Mouse (Mus musculus) megakaryocyte, embryonic 14.5 days (primary cell): ENCODE data around the gene Slx4. TPM values are rescaled to one million over a fixed set of nuclear protein-coding genes. Genes with fewer than 3 reads are reported as not detected.

Experiments used
- H3K27me3 ChIP-seq: replicated peaks from 2 replicates; pipeline ENCODE3; 2012; ENCODE audit warnings: inconsistent platforms
- H3K36me3 ChIP-seq: replicated peaks from 2 replicates; pipeline ENCODE3; 2012; ENCODE audit warnings: low read length, inconsistent platforms, mixed read lengths
- H3K4me1 ChIP-seq: 2 replicates; pipeline ENCODE4 v1.6.1; 2012; ENCODE audit warnings: inconsistent platforms
- H3K4me3 ChIP-seq: replicated peaks from 2 replicates; pipeline ENCODE3; 2012; ENCODE audit warnings: moderate library complexity, mild to moderate bottlenecking, inconsistent platforms
- H3K9me3 ChIP-seq: 2 replicates; pipeline ENCODE4 v1.6.1; 2012; ENCODE audit warnings: inconsistent platforms
- FLI1 ChIP-seq: IDR thresholded peaks from 2 replicates; pipeline ENCODE4 v1.6.1; 2012; ENCODE audit warnings: low read length, inconsistent platforms, mixed read lengths
- GATA1 ChIP-seq: IDR thresholded peaks from 3 replicates; pipeline ENCODE4 v1.6.1; 2012; ENCODE audit warnings: mixed read lengths, low read length, inconsistent platforms, borderline replicate concordance
- polyA plus RNA-seq: library from polyadenylated mRNA; stranded (reverse); fragments of >175 nt; gene quantifications from 2 replicates; pipeline ENCODE4 v1.2.3, GENCODE M21; 2012; ENCODE audit warnings: low replicate concordance; ENCODE audit not compliant: insufficient read depth

Gene Slx4
- polyA plus RNA-seq, 1 experiment, result 15.6 TPM

DNA sequence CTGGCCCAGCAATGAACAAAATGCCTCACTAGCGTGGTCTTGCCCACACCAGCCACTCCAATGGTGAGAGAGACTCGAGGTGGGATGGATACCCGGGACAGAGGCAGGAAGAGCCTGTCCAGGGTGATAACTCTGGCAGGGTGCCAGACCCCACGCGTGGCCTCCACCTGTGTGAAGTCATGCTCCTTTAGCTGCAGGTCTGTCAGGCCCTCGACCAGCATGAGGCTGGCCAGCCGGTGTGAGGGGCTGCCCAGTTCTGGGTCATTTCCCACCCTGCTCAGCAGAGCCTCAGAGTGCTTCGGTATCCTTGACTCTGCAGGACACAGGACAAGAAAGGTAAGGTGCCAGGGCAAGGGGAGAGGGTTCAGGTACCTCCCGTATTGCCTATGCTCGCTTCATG, 38.6 kb downstream of the Slx4 start:
- Histone ChIP-seq H3K9me3 (no peaks in the 10 kb centered on the region), H3K4me1 (peaks cover 41% of the 10 kb centered on the region), H3K27me3 (peaks cover 6% of the 10 kb centered on the region), H3K36me3 (peaks cover 49% of the 10 kb centered on the region), H3K4me3 (no peak overlapping the region)
- TF ChIP-seq FLI1, result no peak
- no peak for TF ChIP-seq GATA1

GRCm38 (mm10) chr16:3959261-3959660, 44.3 kb downstream of the Slx4 start:
- Histone ChIP-seq H3K4me3 (no peak overlapping the region), H3K9me3 (no peaks in the 10 kb centered on the region), H3K36me3 (peaks cover 66% of the 10 kb centered on the region), H3K27me3 (peaks cover 4% of the 10 kb centered on the region), H3K4me1 (peaks cover 52% of the 10 kb centered on the region)
- TF ChIP-seq FLI1, result no peak

DNA sequence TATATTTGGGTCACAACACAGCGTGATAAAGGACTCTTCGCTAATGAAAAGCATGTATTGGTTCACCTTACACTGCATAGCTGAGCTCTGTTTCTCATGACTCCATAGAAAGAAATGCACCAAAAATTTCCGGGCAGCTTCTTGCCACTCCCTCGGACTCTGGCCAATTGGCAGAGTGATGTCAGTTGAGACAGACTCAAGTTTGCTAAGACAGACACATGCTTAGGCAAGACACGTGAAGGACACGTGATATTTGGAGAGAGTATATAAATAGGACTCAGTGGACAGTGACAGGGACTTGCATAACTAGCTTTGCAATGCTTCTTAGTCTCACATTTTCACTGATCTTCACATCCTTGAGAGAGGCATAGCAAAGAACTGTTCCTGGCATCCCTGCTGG, 47.2 kb downstream of the Slx4 start:
- TF ChIP-seq GATA1 (no peak), FLI1 (no peak)
- Histone ChIP-seq H3K4me3 (no peak overlapping the region), H3K27me3 (no peaks in the 10 kb centered on the region), H3K9me3 (no peaks in the 10 kb centered on the region), H3K4me1 (peaks cover 56% of the 10 kb centered on the region), H3K36me3 (peaks cover 65% of the 10 kb centered on the region)

DNA sequence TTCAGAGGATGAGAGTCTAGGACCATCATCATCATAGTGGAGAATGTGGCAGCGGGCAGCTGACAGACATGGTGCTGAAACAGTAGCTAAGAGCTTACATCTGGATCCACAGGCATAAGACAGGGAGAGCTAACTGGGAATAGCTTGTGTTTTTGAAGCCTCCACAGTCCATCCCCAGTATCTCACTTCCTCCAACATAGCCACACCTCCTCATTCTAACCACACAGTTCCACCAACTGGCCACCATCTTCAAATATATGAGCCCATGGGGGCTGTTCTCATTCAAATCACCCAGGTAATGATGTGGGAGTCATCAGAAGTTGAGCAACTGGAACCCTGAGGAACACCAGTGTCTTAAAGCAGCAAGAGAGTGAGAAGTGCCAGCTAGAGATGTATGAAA, 52.4 kb downstream of the Slx4 start:
- Histone ChIP-seq H3K36me3 (peaks cover 90% of the 10 kb centered on the region), H3K9me3 (peaks cover 8% of the 10 kb centered on the region; the same call in 1 of the 2 replicates), H3K4me1 (peaks cover 73% of the 10 kb centered on the region), H3K4me3 (no peak overlapping the region), H3K27me3 (no peaks in the 10 kb centered on the region)
- no peak for TF ChIP-seq GATA1
- TF ChIP-seq FLI1, result no peak

- Histone ChIP-seq H3K4me3 (no peak overlapping the region), H3K4me1 (peaks cover 22% of the 10 kb centered on the region), H3K9me3 (no peaks in the 10 kb centered on the region), H3K36me3 (peaks cover 91% of the 10 kb centered on the region), H3K27me3 (no peaks in the 10 kb centered on the region)
- TF ChIP-seq GATA1, result no peak
These were observed 68.9 kb downstream of the Slx4 start for GRCm38 (mm10) chr16:3934701-3935100.

DNA sequence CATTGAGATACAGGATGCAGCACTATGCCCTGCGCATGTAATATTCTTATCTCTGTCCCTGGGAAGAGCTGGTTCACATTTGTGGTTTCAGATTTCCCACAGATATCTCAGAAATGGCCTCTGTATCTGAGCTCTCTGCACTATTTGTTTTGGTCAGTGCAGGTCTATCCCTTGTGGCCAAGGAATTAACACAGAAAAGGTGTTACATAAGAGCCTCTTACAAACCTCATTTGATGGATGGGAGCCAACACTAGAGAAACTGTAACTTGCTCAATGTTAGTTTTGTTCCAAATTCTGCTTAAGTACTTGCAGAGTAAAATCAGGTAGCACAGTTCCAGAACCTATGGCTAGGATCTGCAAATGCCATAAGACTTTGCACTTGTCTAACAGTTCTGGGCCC, 69.5 kb downstream of the Slx4 start:
- Histone ChIP-seq H3K4me3 (no peak overlapping the region), H3K4me1 (peaks cover 25% of the 10 kb centered on the region), H3K27me3 (no peaks in the 10 kb centered on the region), H3K36me3 (peaks cover 93% of the 10 kb centered on the region), H3K9me3 (no peaks in the 10 kb centered on the region)
- TF ChIP-seq FLI1 (no peak), GATA1 (no peak)

- H3K36me3 ChIP-seq, result peaks cover 91% of the 10 kb centered on the region
- no peaks in the 10 kb centered on the region for H3K9me3 ChIP-seq
- TF ChIP-seq FLI1, result no peak
- TF ChIP-seq GATA1, result no peak
- H3K27me3 ChIP-seq, result no peaks in the 10 kb centered on the region
- H3K4me3 ChIP-seq, result no peak overlapping the region
- peaks cover 30% of the 10 kb centered on the region for H3K4me1 ChIP-seq
These were observed 70.0 kb downstream of the Slx4 start for GRCm38 (mm10) chr16:3933536-3933935.

- peaks cover 84% of the 10 kb centered on the region for H3K36me3 ChIP-seq
These were observed 74.4 kb downstream of the Slx4 start for GRCm38 (mm10) chr16:3929151-3929550.

More at GRCm38 (mm10) chr16:3929151-3929550, 74.4 kb downstream of the Slx4 start:
- no peaks in the 10 kb centered on the region for H3K27me3 ChIP-seq
- peaks cover 27% of the 10 kb centered on the region for H3K4me1 ChIP-seq
- no peak overlapping the region for H3K4me3 ChIP-seq
- H3K9me3 ChIP-seq, result peaks cover 5% of the 10 kb centered on the region; the same call in 1 of the 2 replicates
- TF ChIP-seq FLI1 (no peak), GATA1 (no peak)

Other genes starting within 250 kb of the Slx4 start
- not detected in 2 replicates for gene Olfr15, start 172.9 kb downstream of the Slx4 start, polyA plus RNA-seq
- 0.11 and 0.54 TPM in 2 replicates for gene Zfp174, start 156.5 kb downstream of the Slx4 start, polyA plus RNA-seq
- gene Naa60, start 131.4 kb downstream of the Slx4 start, polyA plus RNA-seq, result 30.2 and 49.6 TPM in 2 replicates
- 0.77 and 3.0 TPM in 2 replicates for gene Zfp597, start 119.2 kb downstream of the Slx4 start, polyA plus RNA-seq
- not detected in 2 replicates for gene Gm20695, start 119.1 kb downstream of the Slx4 start, polyA plus RNA-seq
- 18.9 and 24.5 TPM in 2 replicates for gene 1700037C18Rik, start 95.1 kb downstream of the Slx4 start, polyA plus RNA-seq
- 17.0 TPM in 1 of 2 replicates, not detected in the other for gene Cluap1, start 95.0 kb downstream of the Slx4 start, polyA plus RNA-seq
- gene Nlrc3, start 27.1 kb downstream of the Slx4 start, polyA plus RNA-seq, result 0.31 TPM in 1 of 2 replicates, not detected in the other
- gene Dnase1, start 33.2 kb upstream of the Slx4 start, polyA plus RNA-seq, result not detected in 2 replicates
- 147 and 152 TPM in 2 replicates for gene Trap1, start 74.1 kb upstream of the Slx4 start, polyA plus RNA-seq
- 7.5 and 8.2 TPM in 2 replicates for gene Crebbp, start 210.2 kb upstream of the Slx4 start, polyA plus RNA-seq